Mouse (Mus musculus): ENCODE data around the gene Rpl28. TPM values are rescaled to one million over a fixed set of nuclear protein-coding genes. Genes with fewer than 3 reads are reported as not detected.

Gene Rpl28
- polyA plus RNA-seq (2012), result 12,006 and 12,218 TPM in 2 replicates

DNA sequence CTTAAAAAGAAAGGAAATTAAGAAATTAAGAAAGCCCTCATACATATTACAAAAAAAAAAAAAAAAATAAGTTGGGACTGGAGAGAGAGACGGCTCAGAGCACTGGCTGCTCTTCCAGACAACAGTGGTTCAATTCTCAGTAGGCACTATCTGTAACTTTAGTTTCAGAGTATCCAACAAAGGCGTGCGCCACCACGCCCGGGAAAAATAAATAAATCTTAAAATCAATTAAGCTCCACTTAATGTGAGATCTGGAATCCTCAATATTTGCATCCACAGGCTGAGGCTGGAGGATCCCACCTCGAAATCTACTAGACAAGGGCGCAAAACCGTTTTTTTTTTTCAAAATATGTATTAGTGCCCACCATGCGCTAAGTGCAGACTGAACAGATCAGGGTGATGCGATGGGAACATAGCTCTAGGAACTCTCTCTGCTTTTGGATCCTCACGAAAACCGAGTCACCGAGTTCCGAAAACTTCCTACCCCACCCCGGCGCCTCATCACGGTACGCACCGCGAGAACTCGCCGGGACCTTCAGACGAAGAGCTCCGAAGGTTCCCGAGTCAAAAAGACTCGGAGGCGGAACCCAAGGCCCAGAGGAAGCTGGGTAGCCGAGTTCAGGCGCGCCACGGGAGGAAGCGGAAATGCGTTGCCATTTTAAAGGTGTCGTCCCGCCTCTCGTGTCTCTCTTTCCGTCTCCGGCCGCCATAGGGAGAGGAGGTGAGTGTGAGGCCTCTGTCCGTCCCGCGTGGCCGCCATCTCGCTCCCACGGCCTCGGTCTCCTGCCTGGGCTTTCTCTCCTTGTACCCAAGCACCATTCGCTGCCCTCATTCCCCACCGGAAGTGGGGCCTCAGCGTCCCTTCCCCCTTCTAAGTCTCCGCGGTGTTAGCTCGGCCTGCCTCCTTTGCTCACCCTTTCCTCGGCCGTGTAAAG is at the start of gene Rpl28:
Gene Rpl28 (plus strand): TSS at position 597 of the 935 bp plus-strand sequence.
- TF ChIP-seq GATA1 (IDR thresholded peaks at IDR 0.05; ENCODE audit: low read length), result no peak

DNA sequence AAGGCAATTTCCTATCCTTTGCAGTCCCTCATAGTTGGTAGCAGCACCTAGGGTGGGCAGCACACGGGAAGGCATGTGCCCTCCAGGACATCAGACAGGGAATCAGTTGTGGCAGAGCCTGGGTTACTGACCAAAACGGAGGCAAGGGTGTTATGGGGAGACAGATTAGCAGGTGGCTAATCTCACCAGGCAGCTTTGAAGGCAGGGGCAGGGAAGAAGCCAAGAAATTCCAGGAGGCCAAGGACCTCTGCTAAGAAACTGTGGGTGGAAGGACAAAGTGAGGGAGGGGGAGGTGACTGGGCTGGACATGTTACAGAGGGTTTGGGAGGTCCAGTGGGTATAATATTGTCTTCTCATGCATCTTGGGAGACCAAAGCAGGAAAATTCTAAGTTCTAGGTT is 49.3 kb upstream of the Rpl28 start:
- no peak for TF ChIP-seq GATA1 (IDR thresholded peaks at IDR 0.05; ENCODE audit: low read length)

DNA sequence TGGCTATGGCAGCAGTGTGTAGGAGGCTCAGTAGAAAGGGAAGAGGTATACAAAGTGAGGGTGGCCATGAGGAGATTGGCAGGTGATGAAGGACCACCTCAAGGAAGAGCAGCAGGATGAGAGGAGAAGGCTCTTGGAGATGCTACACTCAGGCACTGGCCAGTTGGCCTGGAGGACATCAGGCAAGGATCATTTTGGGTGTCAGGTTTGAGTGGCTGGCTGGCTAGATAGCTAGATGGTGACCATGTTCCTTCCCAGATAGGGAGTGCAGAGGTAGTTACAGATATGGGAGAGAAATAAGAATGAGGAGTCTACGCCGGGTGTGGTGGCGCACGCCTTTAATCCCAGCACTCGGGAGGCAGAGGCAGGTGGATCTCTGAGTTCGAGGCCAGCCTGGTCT is 47.8 kb upstream of the Rpl28 start:
- TF ChIP-seq GATA1 (IDR thresholded peaks at IDR 0.05; ENCODE audit: low read length), result no peak

DNA sequence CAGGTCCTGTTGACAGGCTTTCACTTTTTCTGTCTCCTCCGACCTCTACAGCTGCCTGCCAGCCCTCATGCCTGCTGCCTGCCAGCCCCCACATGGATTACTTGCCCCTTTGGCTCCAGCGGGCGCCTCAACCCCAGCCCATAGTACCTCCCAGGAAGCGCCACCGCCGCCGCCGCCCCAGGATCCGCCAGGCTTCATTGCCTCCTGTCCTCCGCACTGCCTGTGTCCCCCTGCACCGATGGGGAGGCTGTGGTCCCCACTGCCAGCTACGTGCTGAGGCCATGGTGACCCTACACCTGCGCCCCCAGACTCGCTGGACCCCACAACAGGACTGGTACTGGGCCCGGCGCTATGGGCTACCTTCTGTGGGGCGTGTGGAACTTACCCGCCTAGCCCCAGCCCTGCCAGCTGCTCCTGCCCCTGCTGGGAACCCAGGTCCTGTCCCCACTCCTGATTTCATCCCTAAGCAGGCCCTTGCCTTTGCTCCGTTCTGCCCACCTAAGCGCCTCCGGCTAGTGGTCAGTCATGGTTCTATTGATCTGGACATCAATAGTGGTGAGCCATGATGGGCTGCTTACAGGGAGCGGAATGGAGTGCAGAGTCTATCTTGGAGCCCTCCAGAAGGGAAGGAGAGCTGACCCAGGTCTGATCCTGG is 46.2 kb upstream of the Rpl28 start:
- TF ChIP-seq GATA1 (IDR thresholded peaks at IDR 0.05; ENCODE audit: low read length), result no peak

DNA sequence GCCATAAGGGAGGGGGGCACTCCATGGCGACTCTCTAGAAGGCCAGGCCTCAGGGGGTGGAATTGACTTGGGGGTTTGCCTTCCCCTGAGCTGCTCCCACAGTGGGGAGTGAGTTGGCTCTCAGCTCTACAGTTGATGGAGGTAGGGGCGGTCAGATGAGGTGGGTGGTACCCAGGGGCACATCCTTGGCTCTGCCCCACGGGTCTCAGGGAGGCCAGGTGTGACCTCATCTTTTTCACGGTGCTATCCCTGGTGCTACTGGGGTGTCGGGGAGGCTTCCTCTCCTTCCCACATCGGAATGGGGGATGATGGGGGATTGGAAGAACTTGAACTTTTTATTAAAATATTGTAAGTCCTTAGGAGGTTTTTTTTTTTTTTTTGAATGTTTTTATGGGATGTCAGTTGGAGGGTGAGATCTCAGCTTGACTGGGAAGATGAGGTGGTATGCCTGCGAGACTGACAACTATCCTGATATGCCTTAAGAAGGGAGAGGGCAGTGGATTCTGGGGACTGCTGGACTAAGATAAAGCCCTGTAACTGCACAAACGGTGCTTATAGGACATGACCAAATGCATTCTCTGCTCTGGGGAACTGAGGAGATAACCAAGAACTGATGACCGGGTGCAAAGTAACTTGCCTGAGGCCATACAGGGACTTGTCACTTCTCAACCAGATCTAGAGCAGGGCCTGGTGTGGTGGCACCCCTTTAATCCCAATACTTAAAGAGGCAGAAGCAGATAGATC is 45.3 kb upstream of the Rpl28 start:
- TF ChIP-seq GATA1 (IDR thresholded peaks at IDR 0.05; ENCODE audit: low read length), result peak; percentile 91

DNA sequence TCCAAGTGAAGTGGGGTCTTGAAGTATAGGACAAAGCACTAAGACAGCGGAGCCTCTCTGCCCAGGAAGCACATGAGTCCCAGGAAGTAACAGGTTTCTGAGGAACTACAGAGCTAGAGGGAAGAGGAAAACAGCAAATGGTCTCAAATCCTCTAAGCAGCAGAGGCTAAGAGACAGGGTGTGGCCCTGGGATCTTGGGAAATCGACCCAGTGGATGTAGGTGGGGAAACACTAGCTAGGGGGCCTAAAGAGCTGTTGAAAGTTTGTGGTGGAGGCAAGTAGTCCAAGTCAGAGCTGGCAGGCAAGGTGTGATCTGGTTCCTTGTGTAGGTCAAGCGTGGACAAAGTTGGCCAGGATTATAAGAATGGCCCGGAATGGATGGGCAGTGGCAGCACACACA is 44.4 kb upstream of the Rpl28 start:
- TF ChIP-seq GATA1 (IDR thresholded peaks at IDR 0.05; ENCODE audit: low read length), result no peak

DNA sequence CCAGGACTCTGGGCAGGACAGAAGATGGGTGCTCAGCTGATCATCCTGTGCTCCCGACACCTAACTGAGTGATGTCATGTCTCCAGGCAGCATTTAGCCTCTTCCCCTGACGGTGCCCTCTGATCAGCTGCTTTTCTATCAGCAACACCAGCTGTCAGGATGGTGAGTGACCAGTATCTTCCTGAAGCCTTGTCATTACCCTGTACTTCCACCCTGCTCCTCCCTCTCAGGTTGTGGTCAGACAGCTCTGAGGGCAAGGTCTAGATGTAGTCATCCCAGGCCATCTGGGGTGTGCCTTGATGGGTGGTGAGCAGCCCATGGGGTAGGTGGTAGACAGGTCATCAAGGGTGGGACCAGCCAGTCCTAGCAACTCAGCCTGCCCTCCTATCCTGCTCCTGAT is 43.5 kb upstream of the Rpl28 start:
- no peak for TF ChIP-seq GATA1 (IDR thresholded peaks at IDR 0.05; ENCODE audit: low read length)

DNA sequence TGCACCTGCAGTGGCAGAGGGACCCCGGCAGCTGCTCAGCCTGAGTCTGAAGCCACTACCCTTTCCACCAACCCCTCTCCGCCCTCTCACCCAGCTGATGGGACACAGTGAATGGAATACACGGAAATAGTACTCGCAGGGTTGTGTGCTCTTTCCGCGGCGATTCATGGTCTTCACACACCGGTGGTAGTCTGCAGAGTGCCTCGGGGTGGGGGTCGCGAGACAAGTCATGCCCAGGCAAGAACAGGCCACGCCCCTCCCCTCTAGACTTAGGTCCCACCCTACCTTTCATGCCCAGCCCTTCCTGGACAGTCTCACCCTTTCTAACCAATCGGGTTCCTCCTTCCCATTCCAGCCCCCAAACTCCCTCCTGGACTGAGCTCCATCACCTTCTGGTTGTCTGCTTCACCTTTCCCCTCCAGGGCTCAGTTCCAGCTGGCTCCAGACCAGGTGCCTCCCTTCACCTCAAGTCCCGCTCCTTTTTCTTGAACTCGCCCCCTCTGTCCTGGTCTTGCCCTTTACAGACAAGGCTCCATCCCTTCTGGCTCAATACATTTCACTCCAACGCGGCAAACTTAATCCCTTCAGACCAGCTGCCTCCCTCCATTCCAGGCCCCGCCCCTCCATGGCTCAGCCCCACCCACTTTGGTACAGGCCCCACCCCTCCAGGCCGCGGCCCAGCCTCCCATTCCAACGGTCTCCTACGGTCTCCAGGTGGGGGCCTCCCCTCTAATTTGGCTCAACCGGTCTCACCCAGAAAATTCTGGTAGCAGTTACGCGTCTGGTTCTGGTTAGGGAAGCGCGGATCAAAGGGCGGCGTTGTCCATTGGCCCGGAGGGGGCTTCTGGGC is 40.5 kb upstream of the Rpl28 start:
- TF ChIP-seq GATA1 (IDR thresholded peaks at IDR 0.05; ENCODE audit: low read length), result no peak

DNA sequence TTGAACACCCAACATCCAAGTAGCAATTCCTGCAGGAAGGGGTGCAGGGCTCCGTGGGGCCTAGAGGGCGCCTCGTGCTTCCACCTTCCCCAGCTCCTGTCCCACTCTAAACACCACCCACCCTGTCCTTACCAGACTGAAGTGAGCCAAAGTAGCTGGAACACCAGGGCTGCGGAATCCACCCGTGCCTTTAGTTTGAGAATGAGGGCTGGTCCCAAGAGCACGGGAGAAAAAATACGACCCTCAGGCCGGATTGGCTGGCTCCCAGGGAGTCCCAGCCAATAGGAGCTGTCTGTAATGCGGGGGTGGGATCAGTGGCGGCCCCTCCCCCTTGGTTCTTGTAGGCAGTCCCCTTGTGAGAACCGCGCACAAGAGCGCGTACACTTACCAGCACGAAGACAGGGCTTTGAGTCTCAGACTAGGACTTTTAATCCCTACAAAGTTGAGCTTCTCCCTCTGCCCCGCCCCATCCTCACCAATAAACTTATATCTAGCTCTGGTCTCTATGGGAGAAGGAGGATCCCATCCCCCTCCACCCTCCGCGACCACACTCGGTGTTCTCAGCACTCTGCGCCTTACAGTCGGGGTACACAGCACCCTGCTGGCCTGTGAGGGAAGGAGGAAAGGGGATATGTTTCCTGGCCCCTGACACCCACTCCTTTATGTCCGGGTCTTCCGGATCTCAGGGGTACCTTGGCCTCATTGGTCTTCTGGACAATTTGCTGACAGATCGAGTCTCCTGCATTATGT is 39.7 kb upstream of the Rpl28 start, which contains the start of gene Cox6b2:
Gene Cox6b2 (minus strand): TSS at position 274 of the 750 bp plus-strand sequence.
- TF ChIP-seq GATA1 (IDR thresholded peaks at IDR 0.05; ENCODE audit: low read length), result no peak

DNA sequence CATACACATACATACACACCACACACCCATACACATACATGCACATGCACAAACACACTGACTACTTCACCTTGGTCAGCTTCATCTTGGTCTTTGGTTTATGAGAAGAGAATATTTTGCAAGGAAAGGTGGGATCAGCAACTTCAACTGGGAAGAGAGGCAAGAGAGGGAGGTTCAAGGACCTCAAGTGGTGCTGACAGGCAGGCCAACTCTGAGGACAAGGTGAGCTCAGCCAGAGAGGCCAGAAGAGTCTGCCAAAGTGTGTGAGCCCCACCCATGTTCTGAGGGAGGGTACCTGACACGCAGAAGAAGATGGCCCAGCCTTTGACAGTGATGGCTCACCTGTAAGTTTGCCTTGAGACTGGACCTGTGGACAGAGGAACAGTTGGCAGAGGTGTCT is 33.0 kb upstream of the Rpl28 start:
- TF ChIP-seq GATA1 (IDR thresholded peaks at IDR 0.05; ENCODE audit: low read length), result no peak

DNA sequence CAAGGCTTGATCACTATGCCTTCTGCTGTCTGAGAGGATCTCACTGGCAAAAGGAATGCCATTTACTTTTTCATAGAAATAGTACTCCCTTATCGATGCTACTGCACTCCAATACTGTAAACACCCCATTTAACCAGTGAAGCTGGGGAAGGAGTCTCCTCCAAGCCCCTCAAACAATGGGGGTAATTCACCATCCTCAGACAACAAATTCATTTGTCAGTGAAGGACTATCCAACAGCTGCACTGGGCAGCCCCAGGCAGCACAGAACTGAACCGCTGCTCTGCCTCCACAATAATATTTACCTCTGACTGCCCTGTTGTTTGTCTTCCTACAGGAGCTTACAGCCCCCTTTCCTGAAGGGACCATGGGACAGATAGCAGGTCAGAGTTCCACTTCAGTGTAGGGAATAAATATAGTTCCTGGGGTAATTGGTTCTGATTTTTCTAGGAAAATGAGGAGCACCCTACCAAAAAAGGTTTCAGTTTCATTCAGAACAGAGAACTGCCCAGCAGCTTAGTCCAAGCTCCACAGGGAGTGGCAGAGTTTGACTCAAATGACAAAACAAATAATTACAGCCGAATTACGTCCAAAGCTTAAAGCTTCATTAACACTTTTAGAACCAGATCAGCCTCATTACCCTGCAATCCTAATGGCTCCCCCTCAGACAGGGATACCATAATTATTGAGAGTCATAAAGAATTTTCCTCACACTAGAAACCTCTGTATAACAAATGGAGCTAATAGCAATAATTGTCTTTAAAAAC is 27.5 kb upstream of the Rpl28 start:
- no peak for TF ChIP-seq GATA1 (IDR thresholded peaks at IDR 0.05; ENCODE audit: low read length)

DNA sequence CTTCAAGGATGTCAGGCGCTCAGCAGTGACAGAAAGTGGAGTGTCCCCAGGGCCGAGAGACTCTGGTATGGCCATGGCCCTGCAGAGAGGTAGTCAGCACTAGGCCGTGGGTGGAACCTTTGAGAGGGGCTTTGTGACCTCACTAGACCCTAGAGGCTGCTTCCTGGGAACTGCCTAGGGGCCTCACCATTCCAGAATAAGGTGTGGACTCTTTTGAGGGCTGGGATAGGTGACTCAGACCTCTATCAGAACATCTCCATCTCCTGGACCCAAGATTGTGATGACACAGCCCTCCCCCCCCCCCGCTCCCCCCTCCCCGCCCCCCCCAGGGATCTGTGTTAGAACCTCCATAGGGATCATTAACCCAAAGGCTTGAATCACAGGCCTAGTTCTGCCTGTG is 21.5 kb upstream of the Rpl28 start, which contains the start of gene Fam71e2:
Gene Fam71e2 (minus strand): TSS at position 101 of the 400 bp plus-strand sequence.
- no peak for TF ChIP-seq GATA1 (IDR thresholded peaks at IDR 0.05; ENCODE audit: low read length)

DNA sequence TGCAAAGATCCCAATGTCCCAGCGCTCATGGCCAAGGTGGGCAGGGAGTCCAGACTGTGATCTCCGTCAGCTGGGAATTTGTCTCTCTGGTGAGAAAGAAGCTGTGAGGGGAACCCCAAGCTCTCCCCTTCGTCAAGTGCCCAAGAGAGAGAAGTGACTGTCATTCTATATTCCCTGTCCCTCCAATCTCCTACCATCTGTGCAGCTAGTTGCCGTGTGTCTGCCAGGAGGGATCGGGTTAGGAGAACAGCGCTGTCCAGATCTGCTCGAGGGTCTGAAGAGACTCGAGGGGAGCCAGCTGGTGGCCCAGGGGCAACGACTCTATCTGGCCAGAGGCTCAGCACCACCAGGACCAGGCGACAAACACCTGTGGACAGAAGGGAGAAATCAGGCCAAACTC is 16.5 kb upstream of the Rpl28 start:
- TF ChIP-seq GATA1 (IDR thresholded peaks at IDR 0.05; ENCODE audit: low read length), result no peak
